Mouse (Mus musculus) C2C12 (cell line): ENCODE data around the gene Ankrd24. TPM values are rescaled to one million over a fixed set of nuclear protein-coding genes. Genes with fewer than 3 reads are reported as not detected.

ENCODE experiments used
- H3K27me3 ChIP-seq: one replicate; pipeline ENCODE4 v1.6.1; 2011; ENCODE audit not compliant: control insufficient read depth, insufficient read depth, insufficient read length
- H3K36me3 ChIP-seq: one replicate; pipeline ENCODE4 v1.6.1; 2011; ENCODE audit not compliant: control insufficient read depth, insufficient read depth
- H3K4me3 ChIP-seq: one replicate; pipeline ENCODE4 v1.5.1; 2011; ENCODE audit warnings: mild to moderate bottlenecking, control low read depth; ENCODE audit not compliant: poor library complexity, insufficient read depth, severe bottlenecking
- H3K79me2 ChIP-seq: one replicate; pipeline ENCODE4 v1.6.1; 2011; ENCODE audit not compliant: control insufficient read depth, insufficient read depth
- H3K79me3 ChIP-seq: one replicate; pipeline ENCODE4 v1.6.1; 2011; ENCODE audit warnings: low read depth, control low read depth
- H3ac ChIP-seq: one replicate; pipeline ENCODE3; 2011; ENCODE audit warnings: low read depth; ENCODE audit not compliant: control insufficient read depth, insufficient read length
- CEBPB ChIP-seq: IDR thresholded peaks from one replicate; pipeline ENCODE4 v1.6.1; 2011; ENCODE audit warnings: low read depth, mild to moderate bottlenecking, control low read depth, moderate library complexity
- CTCF ChIP-seq: IDR thresholded peaks from one replicate; pipeline ENCODE4 v1.5.1; 2011; ENCODE audit not compliant: control insufficient read depth, insufficient read depth, insufficient read length
- FOSL1 ChIP-seq: IDR thresholded peaks from one replicate; pipeline ENCODE4 v1.8.0; 2011; ENCODE audit warnings: mild to moderate bottlenecking, low read length; ENCODE audit not compliant: poor library complexity, insufficient read depth, severe bottlenecking
- MAX ChIP-seq: IDR thresholded peaks from one replicate; pipeline ENCODE4 v1.6.1; 2011; ENCODE audit warnings: mild to moderate bottlenecking, control low read depth
- MYOD1 ChIP-seq: IDR thresholded peaks from one replicate; pipeline ENCODE4 v1.6.1; 2011; ENCODE audit warnings: low read depth; ENCODE audit not compliant: control insufficient read depth, insufficient read length
- MYOG ChIP-seq: IDR thresholded peaks from one replicate; pipeline ENCODE4 v1.6.1; 2011; ENCODE audit not compliant: control insufficient read depth, insufficient read length; ENCODE audit errors: extremely low read depth
- USF1 ChIP-seq: IDR thresholded peaks from one replicate; pipeline ENCODE4 v1.6.1; 2011; ENCODE audit warnings: low read depth, mild to moderate bottlenecking, control low read depth, moderate library complexity
- long read RNA-seq, 2 experiments: library from polyadenylated mRNA; unstranded; transcript quantifications; one replicate each; pipeline ENCODE4 v2.0.0; 2019 to 2020
- polyA plus RNA-seq: library from polyadenylated mRNA; unstranded; fragments of >200 nt; fragmentation: generic; extraction: Trizol; gene quantifications from one replicate; pipeline ENCODE4 v1.2.1, GENCODE M21; 2012; ENCODE audit warnings: missing spikeins

Ankrd24 gene
- polyA plus RNA-seq, result 8.5 TPM
- long read RNA-seq, experiment 1, partial matches to known transcripts, result 0 of 2 reads
- long read RNA-seq, experiment 1, other reads (novel, unspliced or antisense), result 2 of 2 reads
- long read RNA-seq, experiment 2, partial matches to known transcripts, result 0 of 1 reads
- long read RNA-seq, experiment 2, other reads (novel, unspliced or antisense), result 1 of 1 reads

DNA sequence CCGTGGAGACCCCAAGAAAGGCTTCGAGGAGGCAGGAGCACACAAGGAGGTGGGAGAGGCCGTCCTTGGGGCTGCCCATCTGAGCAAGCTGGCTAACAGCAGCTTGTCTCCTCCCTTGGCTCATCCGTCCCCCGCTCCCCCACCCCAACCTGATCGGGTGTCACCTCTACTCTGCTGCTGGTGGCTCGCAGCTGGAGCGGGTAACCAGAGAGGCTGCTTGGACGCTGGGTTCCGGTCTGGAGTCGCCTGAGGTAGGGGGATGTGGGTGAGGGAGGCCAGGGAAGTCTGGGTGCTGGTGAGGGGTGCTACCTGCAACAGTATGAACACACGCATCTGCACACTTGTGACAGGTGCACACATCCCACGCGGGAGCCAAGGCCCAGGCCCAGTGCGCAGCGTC lies at the start of gene Ankrd24:
Ankrd24 (plus strand) TSS at position 151 of the 400 bp plus-strand sequence.
- Histone ChIP-seq H3K27me3 (no peaks in the 10 kb centered on the region), H3K79me3 (no peaks in the 10 kb centered on the region), H3K36me3 (peaks cover 10% of the 10 kb centered on the region), H3K4me3 (peak within 1 kb of the TSS; percentile 65), H3ac (peak within 1 kb of the TSS; percentile 63), H3K79me2 (peaks cover 9% of the 10 kb centered on the region)
- TF ChIP-seq USF1 (no peak), CTCF (no peak), FOSL1 (no peak), MAX (no peak), MYOD1 (no peak), MYOG (no peak), CEBPB (no peak)

DNA sequence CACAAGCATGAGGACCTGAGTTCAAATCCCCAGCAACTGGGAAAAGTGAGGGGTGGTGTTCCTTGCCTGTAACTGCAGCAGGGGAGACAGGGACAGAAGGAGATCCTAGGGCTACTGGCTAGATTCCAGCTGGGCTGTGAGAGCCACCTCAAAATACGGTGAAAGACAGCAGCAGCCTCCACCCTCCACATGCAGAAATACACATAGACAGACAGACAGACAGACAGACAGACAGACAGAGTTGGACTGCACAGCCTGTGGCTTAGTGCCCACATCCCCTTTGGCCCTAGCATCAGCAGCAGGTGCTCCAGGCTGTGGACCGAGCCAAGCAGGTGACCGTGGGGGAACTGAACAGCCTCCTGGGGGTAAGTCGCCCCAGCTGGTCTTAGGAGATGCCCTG lies 48.4 kb upstream of the Ankrd24 start:
- no peaks in the 10 kb centered on the region for H3K79me2 ChIP-seq
- H3K36me3 ChIP-seq, result no peaks in the 10 kb centered on the region
- H3K27me3 ChIP-seq, result no peaks in the 10 kb centered on the region
- no peak overlapping the region for H3ac ChIP-seq
- H3K79me3 ChIP-seq, result no peaks in the 10 kb centered on the region
- no peak for TF ChIP-seq MYOD1
- no peak for TF ChIP-seq FOSL1
- TF ChIP-seq CTCF, result no peak
- no peak for TF ChIP-seq MYOG
- no peak for TF ChIP-seq MAX
- no peak for TF ChIP-seq CEBPB
- TF ChIP-seq USF1, result no peak
- H3K4me3 ChIP-seq, result no peak overlapping the region

DNA sequence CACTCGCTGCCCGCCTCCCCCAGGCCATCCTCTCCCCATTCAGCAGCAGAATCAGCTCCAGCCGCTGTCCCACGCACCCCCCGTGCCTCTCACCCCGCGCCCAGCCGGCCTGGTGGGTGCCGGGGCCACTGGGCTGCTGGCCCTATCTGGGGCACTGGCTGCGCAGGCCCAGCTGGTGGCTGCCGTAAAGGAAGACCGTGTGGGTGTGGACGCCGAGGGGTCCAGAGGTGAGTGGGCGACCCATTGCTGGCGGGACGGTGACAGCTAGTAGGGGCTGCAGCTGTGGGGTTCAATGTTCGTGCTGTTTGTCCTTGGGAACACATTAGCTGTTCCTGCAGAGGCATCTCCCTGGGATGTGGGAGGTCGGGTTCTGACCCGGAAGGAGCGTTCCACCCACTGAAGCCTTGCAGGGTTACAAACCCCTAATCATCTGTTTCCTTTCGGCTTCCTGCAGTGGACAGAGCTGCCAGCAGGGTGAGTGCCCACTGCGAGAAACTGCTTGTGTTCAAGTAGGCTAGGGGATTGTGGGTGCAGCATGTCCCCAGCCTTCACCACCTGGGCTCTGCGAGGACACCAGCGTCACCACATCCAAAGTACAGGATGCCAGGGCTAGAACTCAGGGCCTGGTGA lies 47.8 kb upstream of the Ankrd24 start:
- TF ChIP-seq MYOG (no peak), CEBPB (no peak)
- Histone ChIP-seq H3K27me3 (no peaks in the 10 kb centered on the region), H3K4me3 (no peak overlapping the region), H3K79me3 (no peaks in the 10 kb centered on the region), H3K36me3 (peaks cover 6% of the 10 kb centered on the region), H3K79me2 (no peaks in the 10 kb centered on the region), H3ac (no peak overlapping the region)

DNA sequence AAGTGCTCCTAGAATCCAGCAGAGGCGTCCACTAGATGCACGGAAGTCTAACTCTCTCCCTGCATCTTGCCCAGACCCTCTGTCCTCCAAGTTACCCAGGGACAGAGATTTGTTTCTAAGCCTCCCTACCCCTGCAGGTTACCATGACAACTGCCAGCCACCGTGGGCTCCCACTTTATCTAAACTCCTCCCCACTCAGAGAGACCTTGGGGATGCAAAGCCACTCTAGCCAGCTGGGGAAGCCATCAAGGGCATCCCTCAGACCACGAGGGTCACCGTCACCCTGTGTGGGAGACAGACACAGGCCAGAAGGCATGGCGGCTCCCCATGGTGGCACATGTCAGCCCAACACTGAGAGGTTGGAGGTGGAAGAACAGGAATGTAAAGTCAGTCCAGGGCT lies 45.0 kb upstream of the Ankrd24 start:
- no peaks in the 10 kb centered on the region for H3K79me3 ChIP-seq
- H3K27me3 ChIP-seq, result no peaks in the 10 kb centered on the region
- no peak overlapping the region for H3ac ChIP-seq
- H3K79me2 ChIP-seq, result no peaks in the 10 kb centered on the region
- H3K4me3 ChIP-seq, result no peak overlapping the region
- peaks cover 7% of the 10 kb centered on the region for H3K36me3 ChIP-seq
- TF ChIP-seq USF1, result no peak
- no peak for TF ChIP-seq MAX
- TF ChIP-seq CTCF, result no peak
- TF ChIP-seq CEBPB, result no peak
- TF ChIP-seq MYOG, result no peak
- no peak for TF ChIP-seq MYOD1
- TF ChIP-seq FOSL1, result no peak

DNA sequence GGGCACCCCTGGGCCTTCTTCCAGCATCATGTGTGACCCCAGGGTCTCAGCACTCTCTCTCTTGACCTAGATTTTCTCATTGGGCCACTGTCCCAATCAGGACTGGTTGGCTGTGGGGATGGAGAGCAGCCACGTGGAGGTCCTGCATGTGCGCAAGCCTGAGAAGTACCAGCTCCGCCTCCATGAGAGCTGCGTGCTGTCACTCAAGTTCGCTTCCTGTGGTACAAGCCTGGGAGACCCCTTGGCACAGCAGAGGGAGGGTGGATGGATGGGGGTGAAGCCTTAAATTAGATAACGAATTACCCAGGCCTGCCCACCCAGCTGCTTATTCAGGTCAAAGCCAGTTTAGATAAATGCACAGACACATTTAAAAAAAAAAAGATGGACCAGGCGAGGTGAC lies 39.6 kb upstream of the Ankrd24 start:
- Histone ChIP-seq H3K79me3 (no peaks in the 10 kb centered on the region), H3K36me3 (peaks cover 7% of the 10 kb centered on the region), H3K79me2 (no peaks in the 10 kb centered on the region), H3K4me3 (no peak overlapping the region), H3ac (no peak overlapping the region), H3K27me3 (no peaks in the 10 kb centered on the region)
- TF ChIP-seq FOSL1, result no peak
- no peak for TF ChIP-seq CEBPB
- no peak for TF ChIP-seq MYOD1
- no peak for TF ChIP-seq CTCF
- no peak for TF ChIP-seq MYOG
- no peak for TF ChIP-seq MAX
- TF ChIP-seq USF1, result no peak

DNA sequence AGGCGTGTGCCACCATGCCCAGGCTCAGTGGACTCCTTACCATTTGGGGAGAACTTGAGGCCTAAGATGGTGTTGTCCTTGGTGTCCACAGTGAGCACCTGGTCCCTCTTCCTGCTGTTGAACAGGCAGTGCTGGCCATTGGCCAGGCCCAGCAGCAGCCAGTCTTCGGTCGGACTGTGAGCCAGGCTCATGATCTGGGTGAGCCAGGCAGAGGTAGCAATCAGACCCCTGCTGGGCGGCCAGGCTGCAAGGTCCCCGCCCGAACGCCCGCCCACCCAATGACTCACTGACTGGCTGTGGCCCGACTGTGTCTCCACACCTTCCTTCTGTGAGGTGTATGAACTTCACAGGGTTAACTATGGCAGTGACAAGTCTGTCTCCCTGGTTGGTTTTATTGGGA lies 36.5 kb upstream of the Ankrd24 start:
- no peak for TF ChIP-seq CTCF
- TF ChIP-seq FOSL1, result no peak
- TF ChIP-seq CEBPB, result no peak
- no peak for TF ChIP-seq MAX
- no peak for TF ChIP-seq MYOG
- no peak for TF ChIP-seq MYOD1
- no peak for TF ChIP-seq USF1
- Histone ChIP-seq H3K27me3 (no peaks in the 10 kb centered on the region), H3ac (no peak overlapping the region), H3K36me3 (no peaks in the 10 kb centered on the region), H3K79me3 (no peaks in the 10 kb centered on the region), H3K4me3 (no peak overlapping the region), H3K79me2 (no peaks in the 10 kb centered on the region)
